Mouse (Mus musculus) thymus, adult 2 months (tissue): ENCODE measurements around the gene Baz1b. TPM values are rescaled to one million over a fixed set of nuclear protein-coding genes. Genes with fewer than 3 reads are reported as not detected.

Source experiments
- DNase-seq: peaks from one replicate; pipeline ENCODE4 v3.0.0; 2021
- H3K27ac ChIP-seq: fragments of 200-500 bp; 2 replicates; pipeline ENCODE4 v1.5.1; 2012; ENCODE audit warnings: low read length, control low read depth; ENCODE audit not compliant: control insufficient read depth, insufficient read depth
- H3K27me3 ChIP-seq: fragments of 200-500 bp; 2 replicates; pipeline ENCODE4 v1.6.1; 2012; ENCODE audit warnings: mild to moderate bottlenecking, low read length, moderate library complexity, mixed read lengths; ENCODE audit not compliant: control insufficient read depth, insufficient read depth
- H3K36me3 ChIP-seq: fragments of 200-500 bp; 2 replicates; pipeline ENCODE4 v1.6.1; 2012; ENCODE audit warnings: mild to moderate bottlenecking, low read length, moderate library complexity; ENCODE audit not compliant: control insufficient read depth, insufficient read depth
- H3K4me1 ChIP-seq: fragments of 200-500 bp; replicated peaks from 2 replicates; pipeline ENCODE4 v1.6.1; 2012; ENCODE audit warnings: low read length; ENCODE audit not compliant: control insufficient read depth, insufficient read depth
- H3K4me3 ChIP-seq: fragments of 200-500 bp; 2 replicates; pipeline ENCODE4 v1.5.1; 2012; ENCODE audit warnings: mild to moderate bottlenecking, low read length, control low read depth, moderate library complexity; ENCODE audit not compliant: control insufficient read depth, insufficient read depth
- CTCF ChIP-seq: fragments of 200-500 bp; IDR thresholded peaks from 2 replicates; pipeline ENCODE4 v1.5.1; 2012; ENCODE audit warnings: mild to moderate bottlenecking, control low read depth, low read length, moderate library complexity, borderline replicate concordance; ENCODE audit not compliant: control insufficient read depth, poor library complexity, insufficient read depth; ENCODE audit errors: extremely low read depth
- POLR2A ChIP-seq: fragments of 200-500 bp; IDR thresholded peaks from 2 replicates; pipeline ENCODE4 v1.6.1; 2012; ENCODE audit warnings: mild to moderate bottlenecking, low read length, control low read depth, moderate library complexity; ENCODE audit not compliant: control insufficient read depth, poor library complexity, insufficient read depth; ENCODE audit errors: extremely low read depth
- WGBS: fragments of 180-500 bp; shearing (Covaris S2); methylation state at CpG from one replicate; pipeline ENCODE4 v1.1.7; 2018; 5-methylcytosine and 5-hydroxymethylcytosine counted together
- polyA plus RNA-seq: library from polyadenylated mRNA; depleted of rRNA; stranded (reverse); fragments of >200 nt; gene quantifications from 2 replicates; pipeline ENCODE4 v1.2.3, GENCODE M21; 2012

The Baz1b gene
- polyA plus RNA-seq, 1 experiment, result 56.1 TPM

DNA sequence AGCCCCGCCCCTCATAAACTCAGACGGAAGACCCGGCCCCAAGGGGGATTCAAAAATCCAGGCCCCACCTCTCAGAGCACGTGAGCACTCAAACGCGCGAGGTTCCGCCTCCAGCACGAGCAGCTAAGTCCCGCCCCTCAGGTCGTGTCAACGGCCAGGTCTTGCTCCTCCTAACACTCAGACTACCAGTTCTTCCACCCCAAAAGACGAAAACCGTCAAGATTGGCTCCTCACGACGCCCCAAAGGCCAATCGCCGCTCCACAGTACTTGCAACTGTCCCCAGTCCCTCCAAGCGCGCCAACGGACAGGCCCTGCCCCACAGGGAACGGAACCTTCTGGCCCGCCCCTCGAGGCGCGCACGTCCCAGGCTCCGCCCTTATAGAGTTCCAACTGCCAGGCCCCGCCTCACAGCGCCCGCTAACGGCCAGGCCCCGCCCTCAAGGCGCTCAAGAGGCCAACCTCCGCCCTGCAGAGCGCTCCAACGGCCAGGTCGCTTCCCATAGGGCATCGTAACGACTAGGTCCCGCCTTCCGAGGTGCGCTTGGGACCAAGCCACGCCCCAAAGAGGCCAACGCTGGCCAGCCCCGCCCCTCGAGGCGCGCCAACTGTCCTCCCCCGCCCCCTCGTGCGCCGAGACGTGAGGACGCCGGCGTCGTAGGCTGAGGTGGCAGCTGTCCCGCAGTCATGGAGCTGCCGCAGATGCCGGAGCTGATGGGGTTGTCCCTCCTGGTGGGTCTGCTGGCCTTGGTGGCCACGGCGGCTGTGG is 37.8 kb upstream of the Baz1b start, which contains the start of gene Tbl2:
Gene Tbl2, plus strand, starts transcription at position 605 of the 767 bp plus-strand sequence.
- under 1% methylated on average over 63 of the region's 63 CpGs for WGBS
- Histone ChIP-seq H3K4me3 (peak within 1 kb of the TSS; percentile 88), H3K27ac (peak within 1 kb of the TSS; percentile 82), H3K36me3 (peaks cover 3% of the 10 kb centered on the region), H3K4me1 (peaks cover 6% of the 10 kb centered on the region), H3K27me3 (no peaks in the 10 kb centered on the region)
- peak; percentile 99 for DNase-seq
- TF ChIP-seq CTCF, result peak; percentile 10; the same call in 1 of the 2 replicates
- peak; percentile 58; the same call in 1 of the 2 replicates for TF ChIP-seq POLR2A

DNA sequence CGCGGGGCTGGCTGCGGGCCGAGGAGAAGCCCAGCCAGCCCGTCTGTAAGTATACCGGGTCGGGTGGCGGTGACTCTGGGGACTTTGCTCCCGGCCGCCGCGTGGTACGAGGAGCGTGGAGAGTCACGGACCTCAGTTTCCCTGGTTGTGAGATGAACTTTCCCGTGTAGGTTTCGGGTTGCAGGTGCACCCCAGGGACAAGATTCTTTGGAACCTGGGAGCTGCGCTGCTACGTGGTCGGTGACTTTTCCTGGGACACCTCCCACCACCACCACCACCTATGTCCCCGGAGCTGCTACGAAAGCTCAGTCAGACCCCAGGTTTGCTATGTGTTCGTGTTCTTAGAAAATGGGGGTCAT is 37.3 kb upstream of the Baz1b start:
- under 1% methylated on average over 23 of the region's 23 CpGs for WGBS
- H3K4me3 ChIP-seq, result peak overlapping the region; percentile 88
- TF ChIP-seq POLR2A, result no peak
- TF ChIP-seq CTCF, result no peak
- H3K27ac ChIP-seq, result no peak overlapping the region
- peaks cover 8% of the 10 kb centered on the region for H3K36me3 ChIP-seq
- no peaks in the 10 kb centered on the region for H3K27me3 ChIP-seq
- H3K4me1 ChIP-seq, result peaks cover 6% of the 10 kb centered on the region
- no peak for DNase-seq

DNA sequence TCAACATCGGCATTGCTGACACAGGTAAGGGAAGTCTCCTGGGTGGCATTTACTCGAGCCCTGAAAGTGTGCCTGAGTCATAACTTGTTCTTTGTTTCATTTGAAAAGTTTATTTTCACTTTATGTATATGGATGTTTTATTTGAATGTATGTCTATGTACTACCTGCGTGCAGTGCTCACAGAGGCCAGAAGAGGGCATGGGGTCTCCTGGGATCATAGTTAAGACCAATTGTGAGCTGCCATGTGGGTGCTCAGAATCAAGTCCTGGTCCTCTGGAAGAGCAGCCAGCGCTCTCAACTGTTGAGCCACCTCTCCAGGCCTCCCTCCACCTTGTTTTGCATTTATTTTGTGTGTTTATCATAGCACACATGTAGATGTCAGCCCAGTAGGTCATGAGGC is 30.6 kb upstream of the Baz1b start:
- Histone ChIP-seq H3K4me3 (no peak overlapping the region), H3K27ac (no peak overlapping the region), H3K27me3 (no peaks in the 10 kb centered on the region), H3K36me3 (peaks cover 53% of the 10 kb centered on the region), H3K4me1 (no peaks in the 10 kb centered on the region)
- no peak for DNase-seq
- WGBS, result 98% methylated on average over 4 of the region's 4 CpGs
- TF ChIP-seq CTCF, result no peak
- TF ChIP-seq POLR2A, result no peak

DNA sequence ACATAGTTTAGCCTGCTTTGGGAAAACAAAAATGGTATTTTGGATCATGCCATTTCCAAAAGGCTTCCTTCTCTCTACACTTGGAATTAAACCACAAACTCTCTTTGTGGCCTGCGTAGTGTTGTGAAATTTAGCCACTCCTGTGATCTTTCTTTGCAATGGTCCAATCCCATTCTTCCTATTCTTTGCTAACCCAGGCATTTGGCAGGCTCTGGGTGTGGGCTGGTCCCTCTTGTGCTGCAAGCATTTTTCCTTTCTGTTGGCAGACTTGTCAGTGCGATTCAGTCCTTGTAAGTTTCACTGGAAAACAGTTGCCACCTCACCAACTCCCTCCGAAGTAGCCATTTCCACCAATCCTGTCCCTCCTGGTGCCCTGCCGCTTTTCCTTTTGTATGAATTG is 25.8 kb upstream of the Baz1b start:
- Histone ChIP-seq H3K27me3 (no peaks in the 10 kb centered on the region), H3K4me3 (no peak overlapping the region), H3K36me3 (peaks cover 35% of the 10 kb centered on the region), H3K27ac (no peak overlapping the region), H3K4me1 (no peaks in the 10 kb centered on the region)
- DNase-seq, result no peak
- no peak for TF ChIP-seq CTCF
- no peak for TF ChIP-seq POLR2A
- WGBS, result 98% methylated on average over 4 of the region's 4 CpGs

DNA sequence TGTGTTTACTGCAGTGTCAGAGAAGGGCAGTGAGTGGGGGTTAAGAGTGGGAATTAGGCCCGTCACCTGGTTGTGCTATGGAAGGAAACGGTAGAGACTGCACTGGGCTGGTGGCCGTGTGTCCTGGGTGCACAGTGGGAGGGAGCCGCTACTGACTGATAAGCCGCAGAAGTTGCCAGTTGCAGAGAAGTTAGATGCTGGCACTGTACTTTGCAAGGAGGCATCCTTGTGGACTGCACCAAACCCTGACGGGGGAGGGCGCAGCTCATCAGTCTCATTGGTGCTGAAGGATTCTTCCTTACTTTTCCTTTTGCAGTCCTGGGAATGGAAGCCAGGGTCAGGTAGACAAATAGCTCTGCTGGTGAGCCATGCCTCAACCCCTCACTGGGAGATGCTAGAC is 25.4 kb upstream of the Baz1b start:
- Histone ChIP-seq H3K27ac (no peak overlapping the region), H3K4me1 (no peaks in the 10 kb centered on the region), H3K4me3 (no peak overlapping the region), H3K36me3 (peaks cover 32% of the 10 kb centered on the region), H3K27me3 (no peaks in the 10 kb centered on the region)
- no peak for DNase-seq
- 93% methylated on average over 7 of the region's 7 CpGs for WGBS
- TF ChIP-seq CTCF, result no peak
- TF ChIP-seq POLR2A, result no peak

DNA sequence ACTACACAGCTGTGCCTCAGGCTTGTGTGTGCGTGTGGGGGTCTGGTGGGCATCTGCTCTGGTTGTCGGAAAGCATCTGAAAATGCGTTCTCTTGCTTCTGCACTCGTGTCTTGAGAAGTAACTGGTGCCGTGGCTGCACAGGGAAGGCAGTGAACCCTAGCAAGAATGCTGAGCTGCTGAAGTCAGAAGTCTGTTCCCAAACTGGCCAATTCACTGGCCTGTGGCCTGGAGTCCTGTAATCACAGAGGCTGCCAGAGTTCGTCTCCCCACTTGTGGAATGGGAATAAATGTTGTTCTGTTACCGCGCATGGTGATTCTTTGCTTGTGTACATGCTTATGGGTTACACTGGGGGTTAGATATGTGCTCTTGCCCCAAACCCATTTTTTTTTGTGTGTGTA is 24.7 kb upstream of the Baz1b start:
- Histone ChIP-seq H3K27ac (no peak overlapping the region), H3K4me3 (no peak overlapping the region), H3K27me3 (no peaks in the 10 kb centered on the region), H3K4me1 (no peaks in the 10 kb centered on the region), H3K36me3 (peaks cover 32% of the 10 kb centered on the region)
- no peak for DNase-seq
- TF ChIP-seq POLR2A (no peak), CTCF (no peak)
- WGBS, result 97% methylated on average over 8 of the region's 8 CpGs

DNA sequence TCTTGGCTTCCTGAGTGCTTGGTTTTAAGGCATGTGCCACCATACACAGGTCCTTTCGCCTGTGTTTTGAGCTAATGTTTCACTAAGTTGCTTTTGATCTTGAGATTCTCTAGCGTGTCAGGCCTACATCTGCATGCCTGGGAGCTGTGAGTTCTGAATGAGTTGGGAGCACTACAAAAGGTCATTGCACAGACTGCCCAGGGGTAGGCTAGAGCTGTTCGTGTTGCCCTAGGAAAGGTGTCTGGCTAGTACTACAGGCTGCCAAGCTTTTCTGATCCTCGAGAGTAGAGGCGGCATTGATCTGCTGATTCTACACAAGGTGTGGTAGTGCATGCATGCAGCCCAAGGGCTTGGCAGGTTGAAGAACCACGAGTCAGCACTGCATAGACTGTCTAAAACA is 24.2 kb upstream of the Baz1b start:
- WGBS, result 93% methylated on average over 6 of the region's 6 CpGs
- H3K27ac ChIP-seq, result no peak overlapping the region
- no peaks in the 10 kb centered on the region for H3K4me1 ChIP-seq
- peaks cover 30% of the 10 kb centered on the region for H3K36me3 ChIP-seq
- no peak for TF ChIP-seq POLR2A
- TF ChIP-seq CTCF, result no peak
- no peaks in the 10 kb centered on the region for H3K27me3 ChIP-seq
- no peak for DNase-seq
- no peak overlapping the region for H3K4me3 ChIP-seq
